Mouse (Mus musculus) heart, postnatal 0 days (tissue): ENCODE data around the gene Frem1.

Source experiments
- CTCF ChIP-seq: IDR thresholded peaks from 2 replicates; pipeline ENCODE4 v1.5.1; 2016; ENCODE audit warnings: antibody characterized with exemption, control low read depth, low read depth
- EP300 ChIP-seq: IDR thresholded peaks from 2 replicates; pipeline ENCODE4 v1.6.1; 2016; ENCODE audit warnings: antibody characterized with exemption, low read depth

DNA sequence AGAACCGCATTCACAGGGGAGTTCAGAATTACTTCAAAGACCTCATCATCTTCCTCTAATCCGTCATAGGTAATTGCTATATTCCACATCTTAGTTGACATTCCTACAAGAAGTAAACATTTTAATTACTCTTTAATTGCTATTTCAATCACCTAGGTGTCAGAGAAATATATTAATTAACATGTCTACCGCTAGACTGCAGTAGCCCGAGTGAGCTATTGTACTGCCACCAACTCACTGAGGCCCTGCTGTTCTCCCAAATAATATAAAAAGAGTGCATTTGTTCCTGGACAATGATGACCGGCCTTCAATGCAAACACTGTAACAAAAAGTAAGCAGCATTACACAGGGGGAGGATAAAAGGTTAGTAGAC, 135.5 kb downstream of the Frem1 start:
- no peak for TF ChIP-seq CTCF
- no peak for TF ChIP-seq EP300
